Mouse (Mus musculus): ENCODE results near the gene Gm17304. TPM values are rescaled to one million over a fixed set of nuclear protein-coding genes. Genes with fewer than 3 reads are reported as not detected.

The Gm17304 gene
- not detected in 2 replicates for polyA plus RNA-seq (2015; fragmentation: Nextera tagmentation; extraction: Ambion mirVana)

GRCm38 (mm10) chr5:106608798-106609197, at the start of gene Gm17304:
Gm17304 (plus strand) TSS chr5:106609098.
- Histone ChIP-seq H3K4me3 (no peak within 1 kb of the TSS), H3K27me3 (no peaks in the 10 kb centered on the region), H3K4me1 (no peaks in the 10 kb centered on the region), H3K9me3 (no peaks in the 10 kb centered on the region), H3K27ac (no peak within 1 kb of the TSS), H3K4me2 (no peak within 1 kb of the TSS), H3K36me3 (0 out of 2 replicates have a peak, but pooled peaks cover 14% of the 10 kb centered on the region), H3K9ac (no peak within 1 kb of the TSS)
- no peak for ATAC-seq (ENCODE audit: borderline replicate concordance, extremely low read depth, low FRiP score, low TSS enrichment)
- 79% methylated on average over 4 of the region's 4 CpGs for WGBS

- WGBS: 2% methylated on average over 40 of the region's 40 CpGs
- Histone ChIP-seq H3K9me3 (no peaks in the 10 kb centered on the region), H3K4me2 (peak overlapping the region; percentile 46), H3K27me3 (peaks cover 94% of the 10 kb centered on the region), H3K27ac (no peak overlapping the region), H3K4me1 (peaks cover 6% of the 10 kb centered on the region; the same call in 1 of the 2 replicates), H3K9ac (no peak overlapping the region), H3K36me3 (no peaks in the 10 kb centered on the region), H3K4me3 (peak overlapping the region; percentile 18; the same call in 1 of the 2 replicates)
- ATAC-seq (ENCODE audit: borderline replicate concordance, extremely low read depth, low FRiP score, low TSS enrichment): no peak
Measured at GRCm38 (mm10) chr5:106560631-106561498, 48.0 kb upstream of the Gm17304 start.

DNA sequence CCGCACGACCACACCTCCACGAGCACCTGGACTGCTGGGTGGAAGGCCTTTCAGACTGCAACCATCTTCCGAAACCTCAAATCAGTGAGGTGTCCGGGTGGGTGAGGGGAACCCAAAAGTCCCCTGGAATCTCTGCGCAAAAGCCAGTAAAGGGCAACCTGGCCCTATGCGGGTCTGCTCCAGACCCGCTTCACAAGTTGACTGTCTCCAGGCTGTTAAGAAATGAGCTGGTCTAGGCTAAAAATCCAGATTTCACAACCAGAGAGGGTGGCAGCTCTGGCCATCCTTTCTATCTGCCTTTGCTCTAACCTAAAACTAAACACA, 47.4 kb upstream of the Gm17304 start:
- Histone ChIP-seq H3K27me3 (peaks cover 97% of the 10 kb centered on the region), H3K27ac (no peak overlapping the region), H3K36me3 (no peaks in the 10 kb centered on the region), H3K9me3 (no peaks in the 10 kb centered on the region), H3K4me1 (peaks cover 6% of the 10 kb centered on the region; the same call in 1 of the 2 replicates), H3K4me3 (peak overlapping the region; percentile 18; the same call in 1 of the 2 replicates), H3K9ac (no peak overlapping the region), H3K4me2 (peak overlapping the region; percentile 46)
- WGBS: 8% methylated on average over 8 of the region's 8 CpGs
- no peak for ATAC-seq (ENCODE audit: borderline replicate concordance, extremely low read depth, low FRiP score, low TSS enrichment)

DNA sequence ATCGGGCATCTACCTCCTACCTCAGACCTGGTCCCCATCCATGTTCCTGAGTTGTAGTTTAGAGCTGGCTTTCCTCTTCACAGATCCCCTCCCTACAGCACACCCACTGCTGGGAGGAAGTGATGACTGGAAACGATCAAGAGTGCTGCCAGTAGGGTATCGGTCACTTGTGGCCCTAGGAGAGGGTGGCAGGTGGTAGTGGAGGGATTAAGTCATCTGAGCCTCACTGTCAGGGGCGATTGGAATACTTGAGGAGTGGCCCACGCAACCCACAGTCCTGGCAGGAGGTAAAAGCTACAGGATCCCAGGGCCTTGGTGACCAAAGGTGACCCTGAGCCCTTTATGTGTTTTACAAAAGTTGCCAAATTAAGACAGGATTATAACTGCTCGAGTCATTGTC, 42.9 kb upstream of the Gm17304 start:
- no peaks in the 10 kb centered on the region for H3K36me3 ChIP-seq
- peaks cover 5% of the 10 kb centered on the region; the same call in 1 of the 2 replicates for H3K4me1 ChIP-seq
- WGBS: 38% methylated on average over 6 of the region's 6 CpGs
- no peak overlapping the region for H3K4me3 ChIP-seq
- H3K27ac ChIP-seq: no peak overlapping the region
- peaks cover 70% of the 10 kb centered on the region for H3K27me3 ChIP-seq
- H3K4me2 ChIP-seq: no peak overlapping the region
- ATAC-seq (ENCODE audit: borderline replicate concordance, extremely low read depth, low FRiP score, low TSS enrichment): no peak
- no peak overlapping the region for H3K9ac ChIP-seq
- no peaks in the 10 kb centered on the region for H3K9me3 ChIP-seq

- peak overlapping the region; percentile 48 for H3K9ac ChIP-seq
- 5% methylated on average over 48 of the region's 55 CpGs for WGBS
- H3K27me3 ChIP-seq: peaks cover 26% of the 10 kb centered on the region
- no peaks in the 10 kb centered on the region for H3K9me3 ChIP-seq
- H3K27ac ChIP-seq: no peak overlapping the region
- H3K4me1 ChIP-seq: peaks cover 5% of the 10 kb centered on the region
- no peaks in the 10 kb centered on the region for H3K36me3 ChIP-seq
- peak; percentile 78 for ATAC-seq (ENCODE audit: borderline replicate concordance, extremely low read depth, low FRiP score, low TSS enrichment)
- peak overlapping the region; percentile 48 for H3K4me3 ChIP-seq
- peak overlapping the region; percentile 98 for H3K4me2 ChIP-seq
Measured at GRCm38 (mm10) chr5:106573742-106574559, 34.9 kb upstream of the Gm17304 start.

GRCm38 (mm10) chr5:106574560-106574946, 34.3 kb upstream of the Gm17304 start:
- no peaks in the 10 kb centered on the region for H3K36me3 ChIP-seq
- peak overlapping the region; percentile 98 for H3K4me2 ChIP-seq
- peak overlapping the region; percentile 48 for H3K9ac ChIP-seq
- peak overlapping the region; percentile 48 for H3K4me3 ChIP-seq
- no peaks in the 10 kb centered on the region for H3K9me3 ChIP-seq
- no peak overlapping the region for H3K27ac ChIP-seq
- peak; percentile 94 for ATAC-seq (ENCODE audit: borderline replicate concordance, extremely low read depth, low FRiP score, low TSS enrichment)
- peaks cover 5% of the 10 kb centered on the region for H3K4me1 ChIP-seq
- WGBS: under 1% methylated on average over 45 of the region's 45 CpGs
- H3K27me3 ChIP-seq: peaks cover 25% of the 10 kb centered on the region

DNA sequence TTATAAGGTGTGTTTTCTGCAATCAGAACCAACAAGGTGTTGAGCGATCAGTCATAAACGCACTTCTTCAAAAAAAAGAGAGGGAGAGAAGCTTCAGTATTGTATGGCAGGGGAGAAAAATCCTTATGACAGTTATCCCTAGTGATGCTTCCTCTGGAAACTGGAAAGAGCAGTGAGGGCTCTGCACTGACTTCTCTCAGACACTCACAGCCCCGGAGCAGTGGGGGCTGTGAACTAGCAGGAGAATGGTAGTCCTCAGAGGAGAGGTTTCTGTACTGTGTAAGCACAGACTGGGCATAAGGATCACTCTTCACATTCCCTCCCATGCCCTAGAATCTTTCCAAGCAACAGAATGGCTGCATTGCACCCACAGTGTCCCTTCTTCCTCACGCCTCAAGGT, 33.8 kb upstream of the Gm17304 start:
- Histone ChIP-seq H3K27me3 (peaks cover 25% of the 10 kb centered on the region), H3K4me3 (no peak overlapping the region), H3K36me3 (no peaks in the 10 kb centered on the region), H3K9me3 (no peaks in the 10 kb centered on the region), H3K9ac (no peak overlapping the region), H3K4me1 (peaks cover 5% of the 10 kb centered on the region), H3K4me2 (peak overlapping the region; percentile 98), H3K27ac (no peak overlapping the region)
- 25% methylated on average over 4 of the region's 4 CpGs for WGBS
- 0 out of 2 replicates have a peak, but pooled peaks have one; percentile 5 for ATAC-seq (ENCODE audit: borderline replicate concordance, extremely low read depth, low FRiP score, low TSS enrichment)

GRCm38 (mm10) chr5:106577237-106577888, 31.5 kb upstream of the Gm17304 start:
- Histone ChIP-seq H3K36me3 (no peaks in the 10 kb centered on the region), H3K4me2 (no peak overlapping the region), H3K4me1 (peaks cover 5% of the 10 kb centered on the region), H3K4me3 (no peak overlapping the region), H3K27me3 (peaks cover 24% of the 10 kb centered on the region), H3K9me3 (no peaks in the 10 kb centered on the region), H3K27ac (no peak overlapping the region), H3K9ac (no peak overlapping the region)
- 77% methylated on average over 9 of the region's 9 CpGs for WGBS
- no peak for ATAC-seq (ENCODE audit: borderline replicate concordance, extremely low read depth, low FRiP score, low TSS enrichment)

DNA sequence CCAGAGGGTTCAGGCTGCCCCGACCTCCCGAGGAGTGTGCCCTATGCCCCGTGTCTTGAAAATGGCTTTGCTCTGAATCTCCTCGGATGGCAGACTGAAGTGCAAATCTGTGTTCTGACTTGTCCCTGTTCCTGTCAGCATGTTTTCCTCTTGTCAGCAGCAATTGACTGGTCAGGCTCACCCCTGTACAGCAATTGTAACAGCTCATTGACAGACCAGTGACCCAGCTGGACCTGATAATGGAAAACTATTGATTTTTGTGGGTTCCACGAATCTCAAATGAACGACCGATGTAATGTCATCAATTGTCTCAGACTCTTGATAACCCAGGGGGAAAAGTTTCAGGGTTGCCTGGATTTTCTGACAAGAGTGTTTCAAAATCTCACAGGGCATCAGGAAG, 28.0 kb upstream of the Gm17304 start:
- H3K9ac ChIP-seq: no peak overlapping the region
- H3K36me3 ChIP-seq: no peaks in the 10 kb centered on the region
- H3K27ac ChIP-seq: no peak overlapping the region
- no peak overlapping the region for H3K4me3 ChIP-seq
- no peaks in the 10 kb centered on the region for H3K4me1 ChIP-seq
- H3K9me3 ChIP-seq: no peaks in the 10 kb centered on the region
- no peak for ATAC-seq (ENCODE audit: borderline replicate concordance, extremely low read depth, low FRiP score, low TSS enrichment)
- H3K27me3 ChIP-seq: 0 out of 2 replicates have a peak, but pooled peaks cover under 1% of the 10 kb centered on the region
- H3K4me2 ChIP-seq: no peak overlapping the region
- WGBS: 79% methylated on average over 7 of the region's 7 CpGs

GRCm38 (mm10) chr5:106589006-106589405, 19.9 kb upstream of the Gm17304 start:
- H3K9me3 ChIP-seq: no peaks in the 10 kb centered on the region
- no peak overlapping the region for H3K4me3 ChIP-seq
- H3K9ac ChIP-seq: no peak overlapping the region
- no peak overlapping the region for H3K4me2 ChIP-seq
- H3K36me3 ChIP-seq: peaks cover 4% of the 10 kb centered on the region; the same call in 1 of the 2 replicates
- H3K27ac ChIP-seq: no peak overlapping the region
- WGBS: 88% methylated on average over 9 of the region's 9 CpGs
- no peaks in the 10 kb centered on the region for H3K4me1 ChIP-seq
- no peak for ATAC-seq (ENCODE audit: borderline replicate concordance, extremely low read depth, low FRiP score, low TSS enrichment)
- no peaks in the 10 kb centered on the region for H3K27me3 ChIP-seq

DNA sequence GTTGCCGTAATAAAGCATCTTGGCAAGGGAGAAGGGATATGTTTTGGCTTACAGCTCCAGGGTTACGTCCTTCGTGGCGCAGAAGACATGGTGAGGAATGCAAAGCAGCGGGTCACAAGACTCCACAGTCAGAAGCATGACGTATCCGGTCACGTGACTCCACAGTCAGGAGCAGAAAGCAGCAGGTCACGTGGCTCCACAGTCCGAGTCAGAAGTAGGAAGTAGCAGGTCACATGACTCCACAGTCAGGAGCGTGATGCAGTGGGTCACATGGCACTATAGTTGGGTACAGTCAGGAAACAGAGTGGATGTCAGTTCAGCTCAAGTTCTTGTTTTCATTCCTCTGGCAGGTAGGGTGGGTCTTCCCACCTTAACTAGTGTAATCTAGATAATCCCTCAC, 19.2 kb upstream of the Gm17304 start:
- 83% methylated on average over 11 of the region's 11 CpGs for WGBS
- Histone ChIP-seq H3K27ac (no peak overlapping the region), H3K36me3 (peaks cover 4% of the 10 kb centered on the region; the same call in 1 of the 2 replicates), H3K4me1 (no peaks in the 10 kb centered on the region), H3K9me3 (no peaks in the 10 kb centered on the region), H3K9ac (no peak overlapping the region), H3K27me3 (no peaks in the 10 kb centered on the region), H3K4me2 (no peak overlapping the region), H3K4me3 (no peak overlapping the region)
- no peak for ATAC-seq (ENCODE audit: borderline replicate concordance, extremely low read depth, low FRiP score, low TSS enrichment)
